Mouse (Mus musculus) right cerebral cortex, postnatal 25 days (tissue): Measurements from ENCODE around the gene Arhgap32.
A peak's percentile ranks its signal among the peaks of the same experiment; 100 is the strongest.

ENCODE experiments used
- DNase-seq: peaks from one replicate; pipeline ENCODE4 v3.0.0; 2022

Gene Arhgap32

GRCm38 (mm10) chr9:32208071-32208470 lies 92.1 kb downstream of the Arhgap32 start:
- DNase-seq: no peak

- DNase-seq: no peak
These were observed 101.1 kb downstream of the Arhgap32 start for GRCm38 (mm10) chr9:32216820-32217567.

GRCm38 (mm10) chr9:32219400-32219799 lies 103.5 kb downstream of the Arhgap32 start:
- DNase-seq: no peak

GRCm38 (mm10) chr9:32222184-32222583 lies 106.2 kb downstream of the Arhgap32 start:
- DNase-seq: no peak

- peak; percentile 76 for DNase-seq
These were observed 108.0 kb downstream of the Arhgap32 start for GRCm38 (mm10) chr9:32223739-32224529.

- no peak for DNase-seq
These were observed 109.0 kb downstream of the Arhgap32 start for GRCm38 (mm10) chr9:32224937-32225336.

GRCm38 (mm10) chr9:32225584-32225983 lies 109.6 kb downstream of the Arhgap32 start:
- DNase-seq: no peak

- no peak for DNase-seq
These were observed 111.1 kb downstream of the Arhgap32 start for GRCm38 (mm10) chr9:32227034-32227433.

- no peak for DNase-seq
These were observed 117.7 kb downstream of the Arhgap32 start for GRCm38 (mm10) chr9:32233593-32233992.

- DNase-seq: no peak
These were observed 119.0 kb downstream of the Arhgap32 start for GRCm38 (mm10) chr9:32234767-32235489.

- DNase-seq: no peak
These were observed 123.0 kb downstream of the Arhgap32 start for GRCm38 (mm10) chr9:32238899-32239298.

GRCm38 (mm10) chr9:32239427-32239826 lies 123.5 kb downstream of the Arhgap32 start:
- no peak for DNase-seq

- DNase-seq: no peak
These were observed 124.5 kb downstream of the Arhgap32 start for GRCm38 (mm10) chr9:32240449-32240848.

- DNase-seq: no peak
These were observed 125.8 kb downstream of the Arhgap32 start for GRCm38 (mm10) chr9:32241637-32242199.

- DNase-seq: no peak
These were observed 127.1 kb downstream of the Arhgap32 start for GRCm38 (mm10) chr9:32242921-32243617.

- DNase-seq: no peak
These were observed 129.3 kb downstream of the Arhgap32 start for GRCm38 (mm10) chr9:32245237-32245636.

GRCm38 (mm10) chr9:32246123-32246716 lies 130.3 kb downstream of the Arhgap32 start:
- no peak for DNase-seq

GRCm38 (mm10) chr9:32250486-32250885 lies 134.6 kb downstream of the Arhgap32 start:
- DNase-seq: no peak

- no peak for DNase-seq
These were observed 137.8 kb downstream of the Arhgap32 start for GRCm38 (mm10) chr9:32253721-32254120.

- DNase-seq: no peak
These were observed 141.4 kb downstream of the Arhgap32 start for GRCm38 (mm10) chr9:32257365-32257764.

- DNase-seq: no peak
These were observed 141.9 kb downstream of the Arhgap32 start for GRCm38 (mm10) chr9:32257882-32258281.

- peak; percentile 55 for DNase-seq
These were observed 156.0 kb downstream of the Arhgap32 start for GRCm38 (mm10) chr9:32271896-32272444.
